Mouse (Mus musculus) E14TG2a.4 (cell line): ENCODE results near the gene Tpk1.

Experiments
- CTCF ChIP-seq: conservative IDR thresholded peaks from 2 replicates; pipeline ENCODE4 v1.5.1; 2014; ENCODE audit warnings: low read length
- POU5F1 ChIP-seq: IDR thresholded peaks from 2 replicates; pipeline ENCODE4 v1.6.1; 2014; ENCODE audit warnings: low read length, borderline replicate concordance

- TF ChIP-seq CTCF (no peak), POU5F1 (no peak)
These were observed 16.5 kb upstream of the Tpk1 start for GRCm38 (mm10) chr6:43682535-43682934.
